Comparison of ENCODE assay signal across 9 mouse cellular contexts in genomic region chr12:80001794-80002193, GRCm38 (mm10).
DNase-seq lines count a peak whose midpoint lies in the region; ATAC-seq and TF ChIP-seq lines count a peak whose summit lies in the region.
"Had no signal": no experiment of that assay in that cellular context is flagged by ENCODE, and none has a peak within 500 bp of the region (broad histone marks: within the 10 kb centered on the region; RNA-seq: fewer than 3 reads in every experiment).

No protein-coding gene starts in this region.

- no peak overlapping the region for H3K27ac ChIP-seq in liver, embryonic 11.5 days (ENCODE audit: low read depth, low read length)
- H3K27ac ChIP-seq in kidney, postnatal 0 days, result peak overlapping the region; percentile 83
- H3K27ac ChIP-seq: liver, embryonic 14.5 days had no signal

- no peaks in the 10 kb centered on the region for H3K9me3 ChIP-seq in liver, embryonic 11.5 days (ENCODE audit: control insufficient read depth, low read length)
- H3K9me3 ChIP-seq in kidney, postnatal 0 days (replicated peaks; ENCODE audit: low read length), result no peaks in the 10 kb centered on the region

- H3K4me2 ChIP-seq in liver, embryonic 11.5 days, result no peak overlapping the region
- no peak overlapping the region for H3K4me2 ChIP-seq in kidney, postnatal 0 days (ENCODE audit: low read length)

- 40% methylated on average over 2 of the region's 2 CpGs for WGBS in liver, embryonic 11.5 days
- WGBS in kidney, postnatal 0 days, result 36% methylated on average over 2 of the region's 2 CpGs

- H3K4me3 ChIP-seq in liver, embryonic 11.5 days (ENCODE audit: low read depth, low read length), result no peak overlapping the region
- H3K4me3 ChIP-seq in kidney, postnatal 0 days (replicated peaks; ENCODE audit: low read depth, low read length), result no peak overlapping the region

- peak; percentile 58 for DNase-seq in liver
- DNase-seq in liver, embryonic 11.5 days (ENCODE audit: low spot score), result no peak
- peak; percentile 64 to 80 for DNase-seq in heart, adult 9 months (ENCODE audit: low spot score in 2 of 2)
- DNase-seq in kidney, postnatal 0 days (ENCODE audit: low spot score), result peak; percentile 89
- DNase-seq in frontal cortex, postnatal 14 days (ENCODE audit: low spot score in 2 of 2), result no peak
- no peak for DNase-seq in embryo, embryonic 11 days

- no peak for TF ChIP-seq CTCF in kidney, postnatal 0 days (IDR thresholded peaks at IDR 0.05; ENCODE audit: low read depth)

- H3K27me3 ChIP-seq in liver, embryonic 11.5 days (replicated peaks; ENCODE audit: control insufficient read depth, insufficient read depth, low read length), result no peaks in the 10 kb centered on the region
- H3K27me3 ChIP-seq in kidney, postnatal 0 days (ENCODE audit: insufficient read depth, low read length), result no peaks in the 10 kb centered on the region

- no peak overlapping the region for H3K9ac ChIP-seq in liver, embryonic 11.5 days (ENCODE audit: low read depth, low read length)
- H3K9ac ChIP-seq in kidney, postnatal 0 days (ENCODE audit: low read depth, low read length), result no peak overlapping the region
- H3K9ac ChIP-seq: liver, embryonic 14.5 days had no signal

- ATAC-seq in liver, embryonic 11.5 days (replicated peaks; ENCODE audit: low FRiP score), result no peak
- peak; percentile 62 for ATAC-seq in kidney, postnatal 0 days (replicated peaks; ENCODE audit: low FRiP score, low read depth)
- peak; percentile 58 for ATAC-seq in megakaryocyte progenitor cell, adult 5-6 weeks (replicated peaks; ENCODE audit: poor library complexity)
- no peak for ATAC-seq in activated CD4-positive, CD25-positive, alpha-beta regulatory T cell, adult 4 months

- H3K36me3 ChIP-seq in liver, embryonic 11.5 days (ENCODE audit: control insufficient read depth, insufficient read depth, low read length), result no peaks in the 10 kb centered on the region
- no peaks in the 10 kb centered on the region for H3K36me3 ChIP-seq in kidney, postnatal 0 days (ENCODE audit: insufficient read depth, low read length)

- H3K4me1 ChIP-seq in liver, embryonic 11.5 days (replicated peaks; ENCODE audit: control insufficient read depth, insufficient read depth, low read length), result peaks cover 11% of the 10 kb centered on the region
- H3K4me1 ChIP-seq in kidney, postnatal 0 days (replicated peaks; ENCODE audit: insufficient read depth, low read length), result peaks cover 28% of the 10 kb centered on the region

Comparison
In these comparisons a context has a peak if more than half of its experiments do, and no peak if none do; other contexts are left out.
1. DNase-seq: peak in liver (single experiment), heart, adult 9 months (2 of 2) and kidney, postnatal 0 days (single experiment); none in liver, embryonic 11.5 days (single experiment), frontal cortex, postnatal 14 days (0 of 2) and embryo, embryonic 11 days (single experiment).
2. ATAC-seq: peak in kidney, postnatal 0 days (single experiment) and megakaryocyte progenitor cell, adult 5-6 weeks (single experiment); none in liver, embryonic 11.5 days (single experiment) and activated CD4-positive, CD25-positive, alpha-beta regulatory T cell, adult 4 months (single experiment).